Mouse (Mus musculus): ENCODE data around the gene Limk1. TPM values are rescaled to one million over a fixed set of nuclear protein-coding genes. Genes with fewer than 3 reads are reported as not detected.

The Limk1 gene
- polyA plus RNA-seq, 1 experiment = 7.3 TPM

DNA sequence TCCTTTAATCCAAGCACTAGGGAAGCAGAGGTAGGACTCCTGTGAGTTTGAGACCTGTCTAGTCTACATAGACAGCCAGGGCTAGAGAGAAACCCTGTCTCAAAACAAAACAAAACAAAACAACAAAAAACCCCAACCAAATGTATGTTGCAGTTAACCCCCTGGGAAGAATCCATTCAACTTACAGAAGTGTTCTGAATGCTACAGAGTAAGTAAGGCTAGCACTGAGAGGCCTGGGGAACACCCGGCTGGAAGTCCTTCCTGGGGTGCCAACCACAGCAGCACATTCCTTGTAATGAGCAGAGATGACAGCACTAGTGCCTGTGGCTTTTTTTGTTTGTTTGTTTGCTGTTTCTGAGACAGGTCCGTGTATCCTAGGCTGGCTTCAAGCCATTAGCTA, 55.6 kb downstream of the Limk1 start:
- TF ChIP-seq CTCF (conservative IDR thresholded peaks at IDR 0.05; ENCODE audit: insufficient read depth, insufficient read length, low read depth, low read length) = no peak
- no peak for TF ChIP-seq POLR2A (IDR thresholded peaks at IDR 0.05; ENCODE audit: low read depth, low read length)
- Histone ChIP-seq H3K27ac (ENCODE audit: insufficient read depth, low read depth, low read length) (no peak overlapping the region), H3K4me3 (ENCODE audit: insufficient read depth, low read depth, low read length) (no peak overlapping the region), H3K4me1 (ENCODE audit: control insufficient read depth, insufficient read depth, low read length) (peaks cover 15% of the 10 kb centered on the region), H3K27me3 (replicated peaks; ENCODE audit: control insufficient read depth, insufficient read depth, low read length) (no peaks in the 10 kb centered on the region), H3K36me3 (ENCODE audit: control insufficient read depth, insufficient read depth, low read length) (peaks cover 3% of the 10 kb centered on the region; the same call in 1 of the 2 replicates)
- WGBS = 39% methylated on average over 2 of the region's 2 CpGs
- no peak for DNase-seq

DNA sequence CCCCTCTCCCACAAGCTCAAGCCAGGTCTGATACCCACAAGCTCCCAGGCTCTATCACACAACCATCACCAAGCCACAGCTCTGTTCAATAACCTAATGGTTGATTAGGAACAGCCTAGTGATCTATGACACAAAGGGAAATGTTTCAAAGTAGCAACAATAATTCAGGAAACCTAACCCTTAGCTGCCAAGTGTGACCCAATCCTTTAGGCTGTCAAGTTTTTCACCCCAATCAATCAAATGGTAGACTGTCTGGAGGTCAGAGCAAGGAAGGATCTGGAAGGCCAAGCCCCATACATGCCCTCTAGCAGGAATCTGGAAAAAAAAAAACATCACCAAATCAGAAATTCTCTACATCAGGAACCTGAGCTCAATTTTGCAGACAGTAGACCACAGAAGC, 57.6 kb downstream of the Limk1 start:
- TF ChIP-seq POLR2A (IDR thresholded peaks at IDR 0.05; ENCODE audit: low read depth, low read length) = no peak
- TF ChIP-seq CTCF (conservative IDR thresholded peaks at IDR 0.05; ENCODE audit: insufficient read depth, insufficient read length, low read depth, low read length) = no peak
- Histone ChIP-seq H3K27ac (ENCODE audit: insufficient read depth, low read depth, low read length) (no peak overlapping the region), H3K36me3 (ENCODE audit: control insufficient read depth, insufficient read depth, low read length) (peaks cover 2% of the 10 kb centered on the region; the same call in 1 of the 2 replicates), H3K4me3 (ENCODE audit: insufficient read depth, low read depth, low read length) (no peak overlapping the region), H3K4me1 (ENCODE audit: control insufficient read depth, insufficient read depth, low read length) (peaks cover 12% of the 10 kb centered on the region), H3K27me3 (replicated peaks; ENCODE audit: control insufficient read depth, insufficient read depth, low read length) (no peaks in the 10 kb centered on the region)
- DNase-seq = no peak

DNA sequence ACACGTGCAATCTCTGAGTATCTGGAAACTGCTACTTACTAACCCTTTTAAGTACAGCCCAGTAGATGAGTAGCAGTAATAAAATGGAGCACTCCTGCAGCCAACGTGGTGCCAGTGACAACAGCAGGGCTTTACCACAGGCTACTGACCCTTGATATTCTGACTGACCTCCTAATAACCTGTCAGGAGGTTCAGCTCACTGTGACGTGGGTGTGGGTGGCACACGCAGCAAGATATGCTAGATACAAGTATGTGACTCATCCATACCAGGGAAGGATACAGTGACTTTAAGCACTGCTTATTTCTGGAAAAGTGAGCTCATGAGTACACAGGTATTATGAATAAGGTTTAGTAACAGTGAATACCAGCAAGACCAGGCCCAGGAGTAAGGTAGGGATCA, 58.9 kb downstream of the Limk1 start:
- no peak for TF ChIP-seq CTCF (conservative IDR thresholded peaks at IDR 0.05; ENCODE audit: insufficient read depth, insufficient read length, low read depth, low read length)
- TF ChIP-seq POLR2A (IDR thresholded peaks at IDR 0.05; ENCODE audit: low read depth, low read length) = no peak
- Histone ChIP-seq H3K36me3 (ENCODE audit: control insufficient read depth, insufficient read depth, low read length) (peaks cover 7% of the 10 kb centered on the region; the same call in 1 of the 2 replicates), H3K27ac (ENCODE audit: insufficient read depth, low read depth, low read length) (no peak overlapping the region), H3K4me3 (ENCODE audit: insufficient read depth, low read depth, low read length) (no peak overlapping the region), H3K4me1 (ENCODE audit: control insufficient read depth, insufficient read depth, low read length) (peaks cover 12% of the 10 kb centered on the region), H3K27me3 (replicated peaks; ENCODE audit: control insufficient read depth, insufficient read depth, low read length) (no peaks in the 10 kb centered on the region)
- no peak for DNase-seq
- WGBS = 44% methylated on average over 4 of the region's 4 CpGs

DNA sequence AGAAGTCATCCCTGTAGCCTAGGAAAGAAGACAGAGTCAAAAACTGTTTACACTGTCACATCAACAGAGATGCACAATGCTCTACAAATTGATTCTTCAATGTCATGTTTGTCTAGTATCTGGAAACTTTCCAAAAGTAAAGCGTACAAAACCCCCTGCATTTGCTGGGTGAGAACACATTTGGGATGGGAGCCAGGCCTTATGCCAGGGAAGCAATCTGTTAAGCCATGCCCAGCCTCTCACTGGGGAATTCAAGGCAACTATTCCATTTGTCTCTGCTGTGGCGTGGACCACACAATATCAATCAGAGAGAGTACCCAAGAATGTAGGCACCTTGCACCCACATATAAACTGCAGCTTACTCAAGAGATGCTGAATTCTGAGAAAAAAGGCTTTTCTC, 66.3 kb downstream of the Limk1 start:
- peaks cover 16% of the 10 kb centered on the region for H3K36me3 ChIP-seq (ENCODE audit: control insufficient read depth, insufficient read depth, low read length)
- no peaks in the 10 kb centered on the region for H3K27me3 ChIP-seq (replicated peaks; ENCODE audit: control insufficient read depth, insufficient read depth, low read length)
- no peak for TF ChIP-seq CTCF (conservative IDR thresholded peaks at IDR 0.05; ENCODE audit: insufficient read depth, insufficient read length, low read depth, low read length)
- TF ChIP-seq POLR2A (IDR thresholded peaks at IDR 0.05; ENCODE audit: low read depth, low read length) = no peak
- H3K4me3 ChIP-seq (ENCODE audit: insufficient read depth, low read depth, low read length) = no peak overlapping the region
- no peaks in the 10 kb centered on the region for H3K4me1 ChIP-seq (ENCODE audit: control insufficient read depth, insufficient read depth, low read length)
- WGBS = 77% methylated on average over 2 of the region's 2 CpGs
- no peak overlapping the region for H3K27ac ChIP-seq (ENCODE audit: insufficient read depth, low read depth, low read length)
- DNase-seq = no peak

DNA sequence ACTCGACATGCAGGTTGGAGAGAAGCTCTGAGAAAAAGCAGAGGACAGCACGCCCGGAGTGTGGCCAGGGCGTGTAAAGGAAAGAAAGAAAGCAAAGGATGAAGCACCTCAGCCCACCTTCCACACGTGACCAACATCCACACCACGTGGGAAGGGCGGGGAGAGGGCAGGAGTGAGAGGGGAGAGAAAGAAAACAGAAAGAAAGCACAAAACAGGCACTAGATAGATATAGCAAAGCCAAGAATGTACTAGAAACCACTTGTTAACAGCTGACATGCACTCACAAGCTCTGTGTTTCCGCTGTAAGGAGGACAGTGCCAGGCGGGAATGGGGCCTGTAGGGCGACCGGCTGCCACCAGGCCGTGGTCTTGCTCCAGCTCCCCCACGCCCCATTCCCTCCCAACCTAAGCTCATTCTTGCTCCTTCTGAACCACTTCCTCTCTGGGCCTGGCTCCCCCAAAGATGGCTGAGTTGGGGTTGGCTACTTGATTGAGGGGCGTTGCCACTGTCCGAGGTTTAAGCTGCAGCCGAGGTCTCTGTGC, 67.2 kb downstream of the Limk1 start:
- no peak for DNase-seq
- H3K4me3 ChIP-seq (ENCODE audit: insufficient read depth, low read depth, low read length) = no peak overlapping the region
- no peaks in the 10 kb centered on the region for H3K4me1 ChIP-seq (ENCODE audit: control insufficient read depth, insufficient read depth, low read length)
- WGBS = 89% methylated on average over 16 of the region's 16 CpGs
- no peak overlapping the region for H3K27ac ChIP-seq (ENCODE audit: insufficient read depth, low read depth, low read length)
- peaks cover 14% of the 10 kb centered on the region for H3K36me3 ChIP-seq (ENCODE audit: control insufficient read depth, insufficient read depth, low read length)
- no peak for TF ChIP-seq CTCF (conservative IDR thresholded peaks at IDR 0.05; ENCODE audit: insufficient read depth, insufficient read length, low read depth, low read length)
- TF ChIP-seq POLR2A (IDR thresholded peaks at IDR 0.05; ENCODE audit: low read depth, low read length) = no peak
- no peaks in the 10 kb centered on the region for H3K27me3 ChIP-seq (replicated peaks; ENCODE audit: control insufficient read depth, insufficient read depth, low read length)

DNA sequence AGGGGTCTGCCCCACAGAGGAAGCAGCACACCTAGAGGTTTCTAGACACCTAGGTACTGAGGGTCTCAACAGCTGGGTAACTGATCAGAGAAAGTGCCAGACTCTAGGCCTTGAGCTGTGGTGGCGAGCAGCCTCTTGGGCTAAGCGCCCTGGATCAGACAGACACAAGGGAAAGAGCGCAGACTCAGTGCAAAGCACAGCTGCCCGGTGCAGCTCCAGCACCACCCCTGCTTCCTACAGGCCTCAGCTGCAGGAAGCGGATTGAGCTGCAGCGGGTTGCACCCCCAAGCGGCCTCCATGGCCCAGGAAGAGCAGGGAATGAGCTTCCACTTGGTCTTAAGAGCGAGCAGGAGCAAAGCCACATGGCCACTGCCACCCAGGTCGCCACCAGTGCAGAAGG, 67.9 kb downstream of the Limk1 start:
- DNase-seq = no peak
- no peak for TF ChIP-seq POLR2A (IDR thresholded peaks at IDR 0.05; ENCODE audit: low read depth, low read length)
- H3K4me1 ChIP-seq (ENCODE audit: control insufficient read depth, insufficient read depth, low read length) = no peaks in the 10 kb centered on the region
- H3K27me3 ChIP-seq (replicated peaks; ENCODE audit: control insufficient read depth, insufficient read depth, low read length) = no peaks in the 10 kb centered on the region
- peaks cover 11% of the 10 kb centered on the region for H3K36me3 ChIP-seq (ENCODE audit: control insufficient read depth, insufficient read depth, low read length)
- H3K4me3 ChIP-seq (ENCODE audit: insufficient read depth, low read depth, low read length) = no peak overlapping the region
- 91% methylated on average over 9 of the region's 9 CpGs for WGBS
- no peak overlapping the region for H3K27ac ChIP-seq (ENCODE audit: insufficient read depth, low read depth, low read length)

DNA sequence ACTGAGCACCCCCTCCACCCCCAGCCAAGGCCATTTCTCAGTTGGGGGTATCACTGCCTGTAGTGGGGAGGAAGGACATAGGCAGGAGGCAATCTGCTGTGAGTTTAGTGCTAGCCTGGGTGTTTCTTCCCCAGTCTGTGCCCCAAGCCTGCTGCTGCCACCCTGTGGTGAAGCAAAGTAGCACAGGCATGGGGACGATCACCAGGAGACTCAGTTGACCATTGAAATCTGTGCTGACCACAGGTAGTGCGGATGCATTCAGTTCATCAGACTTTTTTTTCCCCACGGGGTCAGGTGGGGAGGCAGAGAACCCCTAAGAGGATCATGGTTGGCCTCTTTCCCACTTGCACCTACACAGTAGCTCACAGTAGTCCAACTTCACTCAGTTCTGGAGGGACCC, 71.3 kb downstream of the Limk1 start:
- H3K4me3 ChIP-seq (ENCODE audit: insufficient read depth, low read depth, low read length) = no peak overlapping the region
- no peaks in the 10 kb centered on the region for H3K27me3 ChIP-seq (replicated peaks; ENCODE audit: control insufficient read depth, insufficient read depth, low read length)
- H3K4me1 ChIP-seq (ENCODE audit: control insufficient read depth, insufficient read depth, low read length) = no peaks in the 10 kb centered on the region
- DNase-seq = peak; percentile 70
- TF ChIP-seq POLR2A (IDR thresholded peaks at IDR 0.05; ENCODE audit: low read depth, low read length) = no peak
- peak; percentile 98 for TF ChIP-seq CTCF (conservative IDR thresholded peaks at IDR 0.05; ENCODE audit: insufficient read depth, insufficient read length, low read depth, low read length)
- peaks cover 5% of the 10 kb centered on the region for H3K36me3 ChIP-seq (ENCODE audit: control insufficient read depth, insufficient read depth, low read length)
- 41% methylated on average over 3 of the region's 3 CpGs for WGBS
- H3K27ac ChIP-seq (ENCODE audit: insufficient read depth, low read depth, low read length) = no peak overlapping the region

All from kidney, adult 2 months (tissue).